Comparison of ENCODE assay signal across 1 mouse cellular context in the genomic region with DNA sequence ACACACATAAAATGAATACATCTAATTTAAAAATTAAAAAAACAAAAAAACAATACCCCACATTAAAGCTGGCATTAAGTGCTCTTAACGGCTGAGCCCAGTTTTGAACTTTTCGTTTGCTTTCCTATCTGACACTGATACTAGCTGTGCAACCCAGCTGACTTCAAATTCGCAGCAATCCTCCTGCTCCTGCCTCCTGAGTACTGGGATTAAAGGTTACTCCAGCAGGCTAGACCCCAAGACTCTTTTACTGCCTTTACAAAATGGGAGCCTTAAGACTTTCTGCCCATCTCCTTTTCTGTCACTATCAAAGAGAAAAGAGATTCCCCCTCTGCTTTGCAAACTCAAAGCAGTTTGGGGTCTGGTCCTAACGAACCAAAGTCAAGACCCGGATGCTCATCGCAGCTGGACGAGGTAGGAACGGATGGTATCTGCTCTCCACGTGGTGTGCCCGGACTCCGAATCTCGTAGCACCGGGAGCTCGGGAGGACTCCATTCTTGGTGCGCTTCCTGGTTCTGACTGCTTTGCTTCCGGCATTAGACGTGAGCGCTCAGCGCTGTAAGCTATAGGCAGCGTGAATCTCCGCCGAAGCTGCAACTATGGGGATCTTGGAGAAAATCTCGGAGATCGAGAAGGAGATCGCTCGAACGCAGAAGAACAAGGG.
TF ChIP-seq lines count a peak whose summit lies in the region.

A gene (plus strand): TSS at position 512 of the 665 bp plus-strand sequence.

TF ChIP-seq in myocyte, 11 proteins besides CTCF, POLR2A, EP300 and RAD21 (continued from another document):
- TF ChIP-seq POLR2AphosphoS2 (IDR thresholded peaks at IDR 0.05; ENCODE audit: insufficient read length, low read depth) (peak; percentile 81), USF1 (IDR thresholded peaks at IDR 0.05; ENCODE audit: low read depth) (peak; percentile 79)
